Comparison of ENCODE assay signal across 29 mouse cellular contexts in the genomic region with DNA sequence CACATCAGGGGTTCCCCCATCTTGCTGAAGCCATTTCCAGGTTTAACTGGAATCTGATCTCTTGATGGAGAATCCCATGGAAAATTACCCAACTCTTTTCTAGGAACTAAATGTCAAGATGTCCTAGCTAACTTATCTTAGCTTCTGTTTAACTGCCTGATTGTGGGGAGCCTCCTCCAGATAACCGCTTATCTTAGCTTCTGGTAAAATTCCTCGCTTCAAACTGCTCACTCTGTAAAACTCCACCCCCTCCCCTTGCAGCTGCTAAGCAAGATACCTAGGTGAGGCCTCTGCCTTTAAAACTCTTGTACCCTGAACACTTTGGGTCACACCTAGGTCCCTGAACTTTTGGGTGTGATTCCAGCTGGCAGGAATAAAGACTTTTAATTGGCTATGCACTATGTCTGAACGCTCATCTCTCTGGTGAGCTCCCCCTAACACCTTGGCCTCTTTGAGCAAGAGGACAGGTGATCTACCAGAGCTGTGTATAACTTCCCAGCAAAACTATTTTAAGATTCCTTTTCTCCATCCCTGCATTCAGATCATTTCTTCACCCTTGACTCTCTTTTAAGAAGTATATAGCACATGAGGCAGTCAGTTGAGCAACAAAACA. TPM values are rescaled to one million over a fixed set of nuclear protein-coding genes. Genes with fewer than 3 reads are reported as not detected.
DNase-seq lines count a peak whose midpoint lies in the region; ATAC-seq and TF ChIP-seq lines count a peak whose summit lies in the region.
"Had no signal": no experiment of that assay in that cellular context is flagged by ENCODE, and none has a peak within 500 bp of the region (broad histone marks: within the 10 kb centered on the region; RNA-seq: fewer than 3 reads in every experiment).

No protein-coding gene starts in this region.

- TF ChIP-seq CTCF in intestine, postnatal 0 days (IDR thresholded peaks at IDR 0.05; ENCODE audit: low read depth): no peak

- ATAC-seq in intestine, embryonic 15.5 days: peak; percentile 62
- no peak for ATAC-seq in intestine, postnatal 0 days
- peak; percentile 45 for ATAC-seq in common myeloid progenitor, adult 5-6 weeks (replicated peaks; ENCODE audit: low read depth, poor library complexity, severe bottlenecking)
- peak; percentile 89 for ATAC-seq in liver, embryonic 12.5 days
- peak; percentile 52 for ATAC-seq in megakaryocyte progenitor cell, adult 5-6 weeks (replicated peaks; ENCODE audit: poor library complexity)
- ATAC-seq in hindbrain, embryonic 13.5 days (ENCODE audit: low FRiP score): no peak
- ATAC-seq: hindbrain, embryonic 16.5 days; lung, postnatal 0 days; Patski had no signal

- H3K9me3 ChIP-seq in intestine, embryonic 15.5 days: no peaks in the 10 kb centered on the region
- H3K9me3 ChIP-seq in intestine, postnatal 0 days (ENCODE audit: control insufficient read depth): no peaks in the 10 kb centered on the region
- no peaks in the 10 kb centered on the region for H3K9me3 ChIP-seq in liver, embryonic 12.5 days (replicated peaks)
- no peaks in the 10 kb centered on the region for H3K9me3 ChIP-seq in hindbrain, embryonic 13.5 days
- H3K9me3 ChIP-seq: embryonic facial prominence, embryonic 12.5 days; forebrain, embryonic 12.5 days; heart, embryonic 15.5 days; limb, embryonic 15.5 days; midbrain, embryonic 12.5 days had no signal

- no peaks in the 10 kb centered on the region for H3K27me3 ChIP-seq in intestine, embryonic 15.5 days (replicated peaks)
- H3K27me3 ChIP-seq in intestine, postnatal 0 days (replicated peaks; ENCODE audit: control insufficient read depth, insufficient read depth, low read length): no peaks in the 10 kb centered on the region
- no peaks in the 10 kb centered on the region for H3K27me3 ChIP-seq in liver, embryonic 12.5 days (replicated peaks)
- H3K27me3 ChIP-seq in hindbrain, embryonic 13.5 days: no peaks in the 10 kb centered on the region
- H3K27me3 ChIP-seq: embryonic facial prominence, embryonic 12.5 days; forebrain, embryonic 12.5 days; heart, embryonic 15.5 days; limb, embryonic 15.5 days; midbrain, embryonic 12.5 days; Patski had no signal

- H3K4me2 ChIP-seq in intestine, embryonic 15.5 days (replicated peaks): no peak overlapping the region
- H3K4me2 ChIP-seq in intestine, postnatal 0 days (replicated peaks; ENCODE audit: low read depth): no peak overlapping the region
- peak overlapping the region; percentile 43 for H3K4me2 ChIP-seq in liver, embryonic 12.5 days
- H3K4me2 ChIP-seq in hindbrain, embryonic 13.5 days: no peak overlapping the region
- H3K4me2 ChIP-seq: embryonic facial prominence, embryonic 12.5 days; forebrain, embryonic 12.5 days; heart, embryonic 15.5 days; limb, embryonic 15.5 days; midbrain, embryonic 12.5 days had no signal

- WGBS in intestine, embryonic 15.5 days: 48% methylated on average over 3 of the region's 3 CpGs
- 34% methylated on average over 3 of the region's 3 CpGs for WGBS in intestine, postnatal 0 days
- WGBS in liver, embryonic 12.5 days (ENCODE audit: insufficient replicate concordance): 25% methylated on average over 3 of the region's 3 CpGs
- 84% methylated on average over 3 of the region's 3 CpGs for WGBS in hindbrain, embryonic 13.5 days

- no peak for DNase-seq in cerebellum, adult 11-12 months
- DNase-seq in kidney, adult 11 months: no peak
- DNase-seq: adrenal gland, adult 2 months; cerebellum, adult 9-10 months; gastrocnemius, adult 2 months; kidney, adult 18-20 months; layer of hippocampus, adult 9-11 months; left cerebral cortex, postnatal 4 days; retina, postnatal 1 day; right cerebral cortex, postnatal 25 days; spleen, adult 18-20 months; thymus, postnatal 36 days had no signal

- H3K27ac ChIP-seq in intestine, embryonic 15.5 days: no peak overlapping the region
- H3K27ac ChIP-seq in intestine, postnatal 0 days (ENCODE audit: low read depth, low read length): no peak overlapping the region
- H3K27ac ChIP-seq in liver, embryonic 12.5 days: peak overlapping the region; percentile 71
- H3K27ac ChIP-seq in hindbrain, embryonic 13.5 days: no peak overlapping the region
- H3K27ac ChIP-seq: embryonic facial prominence, embryonic 12.5 days; forebrain, embryonic 12.5 days; gastrocnemius, adult 2 months; left cerebral cortex, adult 2 months; limb, embryonic 15.5 days; midbrain, embryonic 12.5 days had no signal

- H3K9ac ChIP-seq in intestine, embryonic 15.5 days: no peak overlapping the region
- no peak overlapping the region for H3K9ac ChIP-seq in intestine, postnatal 0 days (ENCODE audit: low read depth, low read length)
- no peak overlapping the region for H3K9ac ChIP-seq in liver, embryonic 12.5 days
- H3K9ac ChIP-seq in hindbrain, embryonic 13.5 days: no peak overlapping the region
- H3K9ac ChIP-seq: embryonic facial prominence, embryonic 12.5 days; forebrain, embryonic 12.5 days; heart, embryonic 15.5 days; limb, embryonic 15.5 days; midbrain, embryonic 12.5 days had no signal

- H3K36me3 ChIP-seq in intestine, embryonic 15.5 days: no peaks in the 10 kb centered on the region
- H3K36me3 ChIP-seq in intestine, postnatal 0 days (ENCODE audit: control insufficient read depth, insufficient read depth): no peaks in the 10 kb centered on the region
- no peaks in the 10 kb centered on the region for H3K36me3 ChIP-seq in liver, embryonic 12.5 days
- H3K36me3 ChIP-seq in hindbrain, embryonic 13.5 days: no peaks in the 10 kb centered on the region
- H3K36me3 ChIP-seq: embryonic facial prominence, embryonic 12.5 days; forebrain, embryonic 12.5 days; heart, embryonic 15.5 days; limb, embryonic 15.5 days; midbrain, embryonic 12.5 days had no signal

- H3K4me1 ChIP-seq in intestine, embryonic 15.5 days (replicated peaks): no peaks in the 10 kb centered on the region
- H3K4me1 ChIP-seq in intestine, postnatal 0 days (replicated peaks; ENCODE audit: control insufficient read depth, insufficient read depth, low read length): no peaks in the 10 kb centered on the region
- peaks cover 37% of the 10 kb centered on the region for H3K4me1 ChIP-seq in liver, embryonic 12.5 days
- no peaks in the 10 kb centered on the region for H3K4me1 ChIP-seq in hindbrain, embryonic 13.5 days (replicated peaks)
- H3K4me1 ChIP-seq: embryonic facial prominence, embryonic 12.5 days; forebrain, embryonic 12.5 days; limb, embryonic 15.5 days; midbrain, embryonic 12.5 days had no signal

- H3K4me3 ChIP-seq in intestine, embryonic 15.5 days (replicated peaks): no peak overlapping the region
- no peak overlapping the region for H3K4me3 ChIP-seq in intestine, postnatal 0 days (ENCODE audit: low read depth, low read length)
- H3K4me3 ChIP-seq in liver, embryonic 12.5 days: no peak overlapping the region
- no peak overlapping the region for H3K4me3 ChIP-seq in hindbrain, embryonic 13.5 days
- H3K4me3 ChIP-seq: embryonic facial prominence, embryonic 12.5 days; forebrain, embryonic 12.5 days; gastrocnemius, adult 2 months; heart, embryonic 15.5 days; left cerebral cortex, adult 2 months; limb, embryonic 15.5 days; midbrain, embryonic 12.5 days had no signal

RNA-seq across cellular contexts. Expression of gene Cd55b, which starts 48.5 kb away (rescaled TPM):
- polyA plus RNA-seq in intestine, embryonic 15.5 days (2015; fragmentation: Nextera tagmentation; extraction: Ambion mirVana): not detected in 2 replicates
- 0.14 TPM in 1 of 2 replicates, not detected in the other for polyA plus RNA-seq in intestine, postnatal 0 days (2015; fragmentation: Nextera tagmentation; extraction: Ambion mirVana)
- total RNA-seq in common myeloid progenitor, adult 5-6 weeks (2017): not detected in 2 replicates
- polyA plus RNA-seq in liver, embryonic 12.5 days (2016; fragmentation: Nextera tagmentation; extraction: Ambion mirVana): 0.14 TPM in 1 of 2 replicates, not detected in the other
- not detected in 2 replicates for total RNA-seq in megakaryocyte progenitor cell, adult 5-6 weeks (2015)
- not detected in 2 replicates for total RNA-seq in megakaryocyte progenitor cell, adult 5-6 weeks (2017)
- not detected in 2 replicates for polyA plus RNA-seq in hindbrain, embryonic 13.5 days (2015; fragmentation: Nextera tagmentation; extraction: Ambion mirVana)
- total RNA-seq: hematopoietic stem cell, adult 5-6 weeks; left cerebral cortex, postnatal 4 days had no signal
- polyA plus RNA-seq: adrenal gland, adult 2 months; embryonic facial prominence, embryonic 12.5 days; forebrain, embryonic 12.5 days; heart, embryonic 15.5 days; hindbrain, embryonic 16.5 days; limb, embryonic 15.5 days; midbrain, embryonic 12.5 days; neural tube, embryonic 11.5 days had no signal

Comparison
In these comparisons a context has a peak if more than half of its experiments do, and no peak if none do; other contexts are left out.
1. ATAC-seq: peak in intestine, embryonic 15.5 days (single experiment), common myeloid progenitor, adult 5-6 weeks (single experiment), liver, embryonic 12.5 days (single experiment) and megakaryocyte progenitor cell, adult 5-6 weeks (single experiment); none in intestine, postnatal 0 days (single experiment) and hindbrain, embryonic 13.5 days (single experiment).